Mouse (Mus musculus): ENCODE measurements around the gene Bmpr1b.

The Bmpr1b gene

DNA sequence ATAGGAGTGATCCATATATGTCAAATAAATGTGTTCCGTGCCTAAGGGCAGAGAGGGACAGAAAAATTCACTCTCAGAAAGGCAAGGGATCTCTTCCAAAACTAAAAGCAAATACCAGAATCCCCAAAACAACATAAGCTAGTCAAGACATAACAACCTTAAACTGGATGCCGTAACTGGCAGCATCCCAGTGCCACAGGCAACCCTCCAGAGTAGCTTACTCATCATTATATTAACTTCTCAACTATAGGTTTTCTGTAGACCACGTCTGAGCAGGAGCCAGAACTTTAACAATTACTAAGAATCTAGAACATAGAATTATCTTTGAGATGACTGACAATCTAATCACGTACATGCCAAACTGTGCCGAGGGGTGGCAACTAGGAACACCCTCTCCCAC lies 128.9 kb downstream of the Bmpr1b start:
- no peak for DNase-seq (ENCODE audit: low read depth)

DNA sequence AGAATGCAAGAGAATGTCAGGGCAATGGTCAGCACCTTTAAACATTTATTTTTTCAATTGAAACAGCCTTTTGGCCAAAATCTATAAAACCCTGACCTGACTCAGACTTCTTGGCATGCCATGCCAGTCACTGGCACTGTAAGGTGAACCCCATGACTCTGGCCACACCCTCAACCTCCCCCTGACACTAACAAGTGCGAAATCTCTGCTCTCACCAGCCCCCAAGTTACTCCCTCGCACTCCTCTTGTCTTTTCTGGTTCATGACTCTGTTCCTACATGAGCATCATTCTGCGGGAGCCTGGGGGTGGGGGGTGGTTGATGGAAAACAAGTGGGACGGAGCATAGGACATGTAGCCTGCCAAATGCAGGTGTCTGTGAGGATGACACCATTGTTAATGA lies 135.1 kb downstream of the Bmpr1b start:
- no peak for DNase-seq (ENCODE audit: low read depth)

DNA sequence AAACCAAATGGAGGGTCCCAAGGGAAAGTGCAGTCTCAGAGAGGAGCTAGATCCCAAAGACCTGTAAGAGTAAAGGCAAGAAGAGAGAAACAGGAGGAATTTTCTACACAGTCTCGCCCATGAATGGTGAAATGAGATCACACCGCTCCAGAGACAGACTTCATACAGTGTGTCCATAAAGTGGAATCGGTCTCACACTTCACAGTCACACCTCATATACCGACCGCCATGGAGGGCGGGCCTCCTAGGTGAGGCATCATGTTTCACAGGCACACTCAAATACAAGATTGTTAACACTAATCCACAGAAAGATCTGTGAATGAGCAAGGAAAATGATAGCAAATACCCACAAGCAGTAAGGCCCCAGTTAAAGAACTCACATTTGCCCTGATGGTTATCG lies 149.5 kb downstream of the Bmpr1b start:
- DNase-seq (ENCODE audit: low read depth), result no peak

DNA sequence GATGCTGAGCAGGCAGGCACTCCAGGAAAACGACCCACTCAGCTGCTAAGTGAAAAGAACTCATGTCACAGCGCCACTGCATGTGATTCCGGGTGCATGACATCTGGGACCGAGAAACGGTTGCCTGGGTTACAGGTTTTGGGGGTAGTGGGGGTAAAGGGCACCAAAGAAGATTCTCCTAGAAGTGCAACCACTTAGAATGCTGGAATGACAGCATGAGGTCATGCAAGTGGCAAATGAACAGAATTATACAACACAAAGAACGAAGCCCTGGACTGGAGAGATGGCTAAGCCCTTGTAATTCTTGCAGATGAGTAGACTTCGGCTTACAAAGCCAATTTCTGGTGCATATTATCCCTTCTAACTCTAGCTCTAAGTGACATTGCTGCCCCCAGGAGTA lies 184.7 kb downstream of the Bmpr1b start:
- no peak for DNase-seq (ENCODE audit: low read depth)

DNA sequence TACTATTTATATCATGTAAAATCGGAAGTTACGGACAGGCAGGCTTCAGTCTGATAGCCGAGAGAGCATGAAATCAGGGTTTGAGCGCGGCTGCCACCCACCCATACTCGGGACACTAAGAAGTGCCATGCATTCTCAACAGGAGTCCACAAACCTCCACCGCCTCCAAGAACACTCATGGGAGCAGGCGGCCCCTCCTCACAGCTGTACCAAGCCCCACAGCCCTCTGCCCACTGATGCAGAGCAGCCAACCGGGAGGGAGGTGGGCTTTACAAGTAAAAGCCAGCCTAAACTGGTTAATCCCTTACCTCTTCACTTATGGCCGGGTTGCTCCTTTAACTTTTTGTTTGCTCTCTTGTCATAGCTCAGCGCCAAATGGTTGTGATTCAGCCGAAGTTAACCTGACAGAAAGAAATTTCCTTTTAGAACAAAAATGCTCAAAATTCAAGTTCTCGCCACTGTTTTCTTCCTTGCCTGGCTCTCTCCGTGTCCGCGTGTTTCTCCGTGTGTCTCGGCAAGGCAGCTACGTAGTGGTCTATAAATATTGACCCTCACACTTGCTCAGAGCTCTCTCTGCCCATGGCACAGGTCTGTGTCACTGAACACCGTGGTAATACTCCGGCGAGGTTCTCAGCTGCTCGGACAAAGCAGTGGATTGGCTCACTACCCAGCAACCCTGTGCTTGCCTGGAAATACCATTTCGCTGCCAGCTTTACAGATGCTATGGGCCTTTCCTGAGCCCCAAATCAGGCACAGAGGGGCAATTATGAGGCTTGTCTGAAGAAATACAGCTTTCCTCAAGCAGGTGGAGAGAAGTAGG lies 187.4 kb downstream of the Bmpr1b start:
- no peak for DNase-seq (ENCODE audit: low read depth)

DNA sequence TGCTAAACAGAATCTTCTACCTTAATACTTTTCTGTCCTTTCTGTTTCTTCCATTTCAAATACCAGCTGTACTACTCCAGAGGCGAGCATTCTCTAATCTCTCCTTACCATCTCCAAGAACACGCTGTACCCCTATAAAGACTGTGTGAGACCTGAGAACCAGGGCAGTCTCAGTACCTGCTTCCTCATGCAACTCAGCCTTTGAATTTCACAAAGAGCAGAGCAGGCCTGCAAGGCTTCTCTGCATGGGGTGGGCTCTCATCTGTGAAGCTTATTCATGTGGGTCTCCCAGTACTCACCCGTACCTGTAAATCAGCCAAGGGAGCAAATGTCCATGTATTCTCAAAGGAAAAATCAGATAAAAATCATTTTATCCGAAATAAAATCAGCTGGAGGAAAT lies 203.0 kb downstream of the Bmpr1b start:
- DNase-seq (ENCODE audit: low read depth), result no peak

DNA sequence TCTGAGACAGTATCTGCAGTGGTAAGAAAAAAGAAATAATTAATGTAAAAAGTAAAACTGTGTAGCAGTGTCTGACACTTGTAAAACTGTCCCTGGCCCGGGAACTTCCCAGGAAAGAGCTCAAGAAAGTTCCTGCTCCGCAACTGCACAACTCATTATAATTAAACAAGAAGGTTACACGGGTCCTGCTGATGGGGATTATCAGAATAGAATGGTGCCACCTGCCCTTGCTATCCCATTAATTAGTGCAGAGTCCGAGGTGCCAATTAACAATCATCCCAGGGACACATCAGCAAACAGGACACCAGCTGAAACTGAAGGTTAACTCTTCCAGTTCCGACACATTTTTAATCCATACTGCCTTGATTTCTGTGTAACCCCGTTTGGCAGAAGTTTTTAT lies 216.3 kb downstream of the Bmpr1b start:
- no peak for DNase-seq (ENCODE audit: low read depth)

DNA sequence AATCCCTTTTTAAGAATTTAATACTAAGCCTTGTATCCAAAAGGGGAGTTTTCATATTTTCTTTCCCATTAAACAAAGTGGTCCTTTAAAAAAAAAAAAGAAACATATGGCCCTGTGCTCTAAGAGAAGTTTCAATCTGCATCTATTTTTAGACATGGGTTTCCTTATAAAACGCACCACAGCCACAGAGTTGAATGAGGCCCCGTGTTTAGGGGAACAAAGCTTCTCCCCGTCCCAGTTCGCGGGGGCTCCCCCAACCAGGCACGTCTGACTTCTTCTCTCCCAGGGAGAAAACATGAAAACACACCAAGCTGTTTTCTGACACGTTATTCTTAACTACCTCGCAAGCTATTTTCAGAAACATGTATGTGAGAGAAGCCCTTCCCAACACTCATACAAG lies 218.6 kb downstream of the Bmpr1b start:
- DNase-seq (ENCODE audit: low read depth), result no peak

DNA sequence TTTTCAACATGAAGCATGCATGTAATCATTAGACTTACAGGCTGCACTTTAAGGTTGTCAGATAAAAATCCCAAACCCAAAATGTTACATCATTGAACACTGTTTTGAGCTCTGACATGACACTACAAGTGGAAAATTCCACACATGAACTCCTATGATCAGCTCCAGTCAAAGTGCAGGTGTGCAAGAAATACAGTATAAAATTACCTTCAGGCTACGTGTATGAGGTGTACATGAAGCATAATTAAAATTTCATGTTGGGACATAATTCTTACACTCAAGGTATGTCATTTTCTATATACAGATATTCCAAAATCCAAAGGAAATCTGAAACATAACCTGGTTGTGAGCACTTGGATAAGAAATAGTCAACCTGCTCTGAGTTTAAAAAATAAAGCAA lies 220.7 kb downstream of the Bmpr1b start:
- DNase-seq (ENCODE audit: low read depth), result no peak

DNA sequence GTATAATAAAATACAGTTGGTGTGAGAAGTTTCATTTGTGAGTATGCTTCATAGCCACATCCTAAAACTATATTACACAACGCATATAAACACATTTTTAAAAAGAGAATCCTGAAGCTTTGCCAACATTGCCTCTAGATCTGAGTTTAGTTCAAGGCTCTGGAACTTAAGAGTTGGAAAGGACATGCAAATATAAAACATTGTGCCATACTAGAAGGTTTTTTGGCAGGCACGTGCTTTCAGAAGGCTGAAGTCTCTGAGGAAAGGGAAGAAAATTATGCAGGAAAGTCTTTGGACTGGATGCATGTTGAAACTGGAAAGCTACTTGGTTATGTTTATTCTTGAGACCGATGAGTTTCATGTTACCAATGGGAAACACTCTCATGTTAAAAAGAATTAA lies 221.1 kb downstream of the Bmpr1b start:
- DNase-seq (ENCODE audit: low read depth), result no peak

DNA sequence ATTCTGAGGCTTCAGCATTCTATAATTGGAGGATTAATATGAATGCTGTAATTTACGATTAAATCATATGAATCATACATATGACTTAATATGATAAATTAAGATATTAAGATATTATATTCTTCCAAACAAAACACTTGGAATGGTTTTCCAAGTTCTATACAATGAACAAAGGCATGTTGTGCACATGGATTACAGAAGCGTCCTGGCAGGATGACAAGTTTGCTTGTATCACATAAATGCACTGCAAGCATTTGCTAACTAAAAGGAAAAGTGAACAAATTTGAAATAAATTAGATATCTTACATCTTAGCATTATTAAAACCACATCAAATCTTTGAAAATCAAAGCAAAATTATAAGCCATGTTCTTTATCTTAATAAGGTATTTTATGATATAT lies 222.4 kb downstream of the Bmpr1b start:
- DNase-seq (ENCODE audit: low read depth), result no peak

DNA sequence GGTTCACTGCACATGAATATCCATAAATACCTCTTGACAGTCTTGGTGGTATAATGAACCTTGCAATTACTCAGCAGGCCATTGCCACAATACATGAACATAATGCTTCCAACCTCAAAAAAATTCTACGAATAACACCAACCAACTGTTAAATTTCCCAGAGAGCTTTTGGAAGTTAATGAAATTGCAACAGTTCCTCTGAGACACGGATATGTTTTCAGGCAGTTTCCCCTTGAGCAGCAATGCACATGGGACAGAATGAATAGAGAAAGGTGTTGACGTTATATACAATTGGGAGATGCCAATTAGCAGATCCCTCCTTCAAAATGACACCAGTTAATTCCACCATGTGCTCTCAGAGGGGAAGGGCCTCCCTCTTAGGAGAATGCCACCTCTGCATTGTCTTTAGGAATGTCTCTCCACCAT lies 225.9 kb downstream of the Bmpr1b start:
- no peak for DNase-seq (ENCODE audit: low read depth)

DNA sequence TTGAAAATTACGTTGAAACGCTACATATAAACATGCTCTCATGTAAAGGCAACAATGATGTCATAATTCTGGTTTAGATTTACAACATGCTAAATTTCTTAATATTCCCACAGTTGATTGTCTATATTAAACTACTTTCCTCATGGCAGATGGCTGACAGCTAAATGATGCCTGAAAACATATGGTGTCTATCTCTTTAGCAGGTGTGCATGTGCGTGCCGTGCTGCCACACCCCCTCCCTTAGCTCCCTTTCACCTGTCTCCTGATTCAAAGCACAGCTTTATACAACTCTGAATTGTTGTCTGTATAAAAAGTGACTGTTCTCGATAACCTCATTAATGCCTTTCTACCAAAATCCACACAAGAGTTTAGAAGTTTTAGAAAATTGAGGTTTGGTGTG lies 229.0 kb downstream of the Bmpr1b start:
- no peak for DNase-seq (ENCODE audit: low read depth)

DNA sequence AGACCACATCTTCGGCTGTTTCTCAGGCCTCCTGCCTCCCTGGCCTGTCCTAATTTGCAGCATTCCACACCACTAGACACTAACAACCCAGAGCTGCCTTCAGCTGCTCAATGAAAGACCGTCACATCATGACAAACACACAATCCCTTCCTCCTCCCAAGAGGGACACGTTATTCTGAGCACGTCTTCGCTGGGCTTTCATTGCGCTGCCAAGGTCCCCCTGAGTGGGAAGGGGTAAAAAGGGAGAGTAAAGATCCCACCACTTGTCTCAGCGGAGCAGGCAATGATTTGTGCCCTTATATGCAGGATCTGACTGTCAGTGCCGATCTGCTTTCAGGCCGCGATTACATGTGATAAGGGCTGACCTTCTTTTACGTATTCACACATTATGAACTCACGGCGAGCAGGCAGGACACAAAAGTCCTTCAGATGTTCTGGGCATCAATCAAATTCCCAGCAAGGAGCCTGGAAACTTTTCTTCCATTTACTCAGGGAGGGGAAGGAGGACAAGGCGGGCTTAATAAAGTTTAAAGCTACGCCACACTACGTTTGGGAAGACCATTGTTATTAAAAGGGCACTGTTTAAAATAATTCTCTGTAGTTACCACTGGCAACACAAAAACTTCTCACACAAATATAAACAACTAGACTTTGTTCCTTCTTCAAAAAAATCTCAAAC lies 232.5 kb downstream of the Bmpr1b start:
- no peak for DNase-seq (ENCODE audit: low read depth)

DNA sequence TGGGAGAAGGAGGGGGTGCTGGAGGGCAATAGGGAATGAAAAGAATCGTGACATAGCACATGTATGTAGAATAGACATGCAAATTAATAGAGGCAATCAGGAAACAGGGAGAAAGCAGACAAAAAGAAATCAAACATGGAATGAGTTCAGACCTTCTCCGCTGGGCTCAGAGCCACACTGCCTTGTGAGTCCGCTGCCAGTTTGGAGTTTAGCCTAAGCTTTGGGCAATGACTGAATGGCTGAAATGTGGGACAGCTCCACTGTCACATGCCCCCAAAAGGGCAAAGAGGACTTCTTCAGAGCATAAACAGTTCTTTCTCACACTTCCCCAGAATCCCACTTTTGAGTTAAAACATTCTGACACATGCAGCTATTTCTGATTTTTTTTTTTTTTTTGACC lies 236.3 kb downstream of the Bmpr1b start:
- no peak for DNase-seq (ENCODE audit: low read depth)

DNA sequence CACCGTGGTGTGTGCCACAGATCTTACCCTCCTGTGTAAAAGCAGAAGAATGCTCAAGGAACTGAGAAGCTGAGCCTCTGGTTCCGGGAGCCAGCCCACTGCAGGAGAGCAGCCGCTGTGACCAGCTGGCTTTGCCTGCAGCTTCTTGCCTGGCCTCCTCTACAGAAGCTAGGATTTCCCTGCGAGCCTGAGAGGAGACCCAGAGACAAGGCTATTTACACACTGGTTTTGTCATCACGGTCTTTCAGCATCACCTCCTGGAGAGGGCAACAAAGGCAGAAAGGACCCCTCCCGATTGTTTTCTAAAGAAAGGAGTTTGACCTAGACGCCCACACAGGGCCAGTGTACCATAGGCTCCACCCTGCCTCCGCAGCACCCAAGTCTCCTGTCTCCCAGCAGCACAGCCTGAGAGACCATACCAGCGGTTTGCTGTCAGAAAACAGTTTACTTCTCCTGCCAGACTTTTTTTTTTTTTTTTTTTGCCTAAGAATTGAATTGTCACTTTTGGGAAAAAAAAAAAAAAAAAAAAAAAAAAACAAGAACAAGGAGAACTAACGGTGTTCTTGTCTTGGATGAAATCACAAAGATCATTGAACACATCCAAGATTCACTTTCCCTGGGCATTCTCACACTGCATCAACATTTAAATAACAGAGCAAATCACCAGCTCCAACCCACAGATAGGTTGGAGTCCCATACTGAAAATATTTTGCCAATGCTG lies 237.7 kb downstream of the Bmpr1b start:
- no peak for DNase-seq (ENCODE audit: low read depth)

DNA sequence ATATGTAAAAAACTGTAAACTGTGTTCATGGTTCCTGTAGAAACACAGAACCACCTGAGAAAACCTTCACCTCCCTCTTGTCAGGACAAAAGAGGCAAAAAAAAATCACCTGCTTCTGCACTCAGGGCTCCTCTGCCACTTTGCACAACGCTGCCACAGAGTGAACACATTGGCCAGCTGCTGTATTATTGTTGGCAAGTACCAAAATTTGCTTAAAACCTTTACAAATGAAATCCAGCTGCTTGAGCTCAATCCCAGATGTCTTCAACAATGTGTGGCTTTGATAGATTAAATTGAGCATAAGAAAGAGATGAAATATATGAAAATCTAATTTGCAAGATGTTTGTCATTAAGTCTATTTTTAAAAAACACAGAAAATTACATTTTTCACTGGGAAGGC lies 245.8 kb downstream of the Bmpr1b start:
- DNase-seq (ENCODE audit: low read depth), result no peak

DNA sequence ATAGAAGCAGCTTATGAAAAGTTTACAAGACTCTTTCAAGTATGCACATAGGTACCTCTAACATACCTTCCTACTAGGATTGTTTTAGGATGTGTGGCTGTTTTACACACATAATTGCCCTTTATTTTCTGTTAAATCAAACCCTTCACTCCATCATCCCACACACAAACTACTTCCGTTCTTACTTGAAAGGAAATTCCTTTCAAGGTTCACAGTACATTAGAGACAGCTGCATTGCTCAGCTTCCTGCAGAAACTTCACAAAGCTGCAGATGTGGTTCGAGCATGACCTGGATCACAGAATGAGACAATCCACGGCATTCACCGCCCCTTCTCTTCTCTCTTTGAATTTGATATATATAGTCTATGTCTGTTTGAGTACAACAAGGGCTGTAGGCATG lies 248.1 kb downstream of the Bmpr1b start:
- DNase-seq (ENCODE audit: low read depth), result no peak

DNA sequence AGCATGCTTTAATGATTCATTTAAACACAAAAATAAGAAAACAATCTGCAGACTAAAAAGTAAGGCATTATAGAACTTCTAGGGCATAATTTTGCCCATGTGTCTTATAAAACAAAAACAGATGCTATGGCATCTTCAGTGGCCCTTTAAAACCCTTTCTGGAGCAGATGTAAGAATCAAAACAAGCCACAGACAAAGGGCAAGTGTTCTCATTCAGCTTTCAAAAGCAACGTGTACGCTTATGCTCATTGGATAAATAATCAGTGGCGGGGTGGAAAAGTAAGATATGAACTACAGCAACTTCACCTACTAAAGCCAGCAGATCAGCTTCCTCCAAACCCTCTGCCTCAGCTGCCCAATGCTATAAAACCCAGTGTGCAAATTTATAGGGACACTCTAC lies 249.6 kb downstream of the Bmpr1b start:
- no peak for DNase-seq (ENCODE audit: low read depth)

DNA sequence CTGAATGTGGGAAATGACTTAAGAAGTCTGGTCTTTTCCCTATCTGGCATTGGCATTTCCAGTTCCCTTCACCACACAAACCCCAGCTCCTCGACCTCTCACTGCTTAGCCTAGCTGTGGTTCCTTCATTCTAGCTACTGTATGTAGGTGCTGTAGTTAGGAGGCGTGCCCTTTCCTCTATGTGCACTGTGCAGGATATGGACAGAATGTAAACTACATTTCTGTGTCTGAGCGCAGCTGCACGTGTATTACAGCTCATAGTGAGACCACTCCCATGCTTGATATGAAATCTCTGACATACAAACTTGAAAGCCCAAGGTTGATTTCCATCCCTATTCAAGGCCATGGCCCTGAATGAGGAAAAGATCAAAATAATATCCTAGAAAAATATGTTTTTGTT lies 252.1 kb downstream of the Bmpr1b start:
- DNase-seq (ENCODE audit: low read depth), result no peak

DNA sequence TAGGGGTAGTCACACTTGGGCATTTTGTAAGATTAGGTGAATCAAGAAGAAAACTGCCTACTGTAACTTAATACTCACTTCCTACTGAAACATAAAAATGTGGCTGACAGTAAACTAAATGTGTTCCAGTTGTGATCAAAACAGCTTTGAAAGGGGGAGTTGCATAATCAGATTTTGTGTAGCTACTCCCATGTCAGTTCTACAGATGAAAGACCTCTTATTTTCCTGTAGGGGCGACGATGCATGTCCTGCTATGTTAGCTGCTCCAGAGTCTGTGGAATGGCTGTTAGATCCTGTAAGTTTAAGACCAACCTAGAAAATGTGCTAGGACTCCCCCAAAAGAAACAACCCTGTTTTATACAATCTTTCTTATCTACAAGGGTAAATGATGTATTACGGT lies 253.2 kb downstream of the Bmpr1b start:
- DNase-seq (ENCODE audit: low read depth), result no peak

DNA sequence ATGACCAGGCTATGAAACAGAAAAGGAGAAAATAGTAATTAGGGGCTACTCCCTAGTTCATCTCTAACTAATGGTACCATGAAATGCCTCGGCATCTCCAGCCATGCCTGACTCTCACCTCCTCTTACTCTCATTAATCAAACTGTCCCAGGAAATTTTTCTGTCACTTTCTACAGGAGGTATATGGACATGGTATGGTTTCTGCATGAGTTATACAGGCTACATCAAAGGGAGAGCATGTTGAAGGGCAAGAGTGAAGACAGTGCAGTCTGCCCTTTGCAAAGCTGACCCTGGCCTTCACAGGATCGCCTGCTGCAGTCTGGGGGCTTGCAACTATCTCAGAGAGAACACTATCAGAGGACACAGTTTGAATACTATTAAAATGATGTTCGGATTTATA lies 254.6 kb downstream of the Bmpr1b start:
- no peak for DNase-seq (ENCODE audit: low read depth)

DNA sequence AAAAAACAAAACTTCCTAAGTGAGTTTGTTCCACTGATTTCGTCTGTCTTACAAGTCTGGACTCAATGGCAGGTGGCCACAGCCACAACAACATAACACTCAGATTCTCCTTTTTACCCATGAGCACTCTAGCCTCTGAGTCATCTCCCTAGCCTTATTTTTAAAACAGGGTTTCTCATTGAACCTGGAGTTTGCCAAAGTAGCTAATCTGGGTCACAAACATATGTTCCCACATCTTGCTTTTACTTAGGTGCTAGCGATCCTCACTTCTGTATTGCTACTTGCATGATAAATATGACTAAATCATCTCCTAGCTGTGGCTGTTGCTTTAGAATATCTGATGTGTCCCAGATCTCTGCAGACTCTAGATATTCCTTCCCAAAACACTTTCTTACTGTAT lies 260.1 kb downstream of the Bmpr1b start:
- no peak for DNase-seq (ENCODE audit: low read depth)

Data from 416B (cell line).